Mouse (Mus musculus): Measurements from ENCODE around the gene 4930402K13Rik. TPM values are rescaled to one million over a fixed set of nuclear protein-coding genes. Genes with fewer than 3 reads are reported as not detected.

The 4930402K13Rik gene
- total RNA-seq (2023) = not detected

DNA sequence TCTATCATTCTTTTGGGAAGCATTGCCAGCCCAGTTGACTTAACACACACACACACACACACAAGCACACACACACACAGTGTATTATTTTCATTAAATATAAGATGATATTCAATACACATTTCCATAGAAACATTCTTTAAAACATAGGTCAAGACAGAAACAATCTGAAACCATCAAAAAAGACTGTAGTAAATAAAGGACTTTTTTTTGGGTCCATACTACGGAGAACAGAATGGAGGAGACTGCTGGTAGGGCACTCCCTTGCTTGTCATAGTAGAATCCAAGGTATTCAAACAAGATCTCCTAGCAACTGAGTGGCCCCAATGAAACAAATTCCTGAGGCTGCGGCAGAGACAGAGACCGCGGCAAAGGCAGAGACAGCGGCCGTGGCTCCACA is at the start of gene 4930402K13Rik:
Gene 4930402K13Rik, plus strand, starts transcription at position 301 of the 400 bp plus-strand sequence.

DNA sequence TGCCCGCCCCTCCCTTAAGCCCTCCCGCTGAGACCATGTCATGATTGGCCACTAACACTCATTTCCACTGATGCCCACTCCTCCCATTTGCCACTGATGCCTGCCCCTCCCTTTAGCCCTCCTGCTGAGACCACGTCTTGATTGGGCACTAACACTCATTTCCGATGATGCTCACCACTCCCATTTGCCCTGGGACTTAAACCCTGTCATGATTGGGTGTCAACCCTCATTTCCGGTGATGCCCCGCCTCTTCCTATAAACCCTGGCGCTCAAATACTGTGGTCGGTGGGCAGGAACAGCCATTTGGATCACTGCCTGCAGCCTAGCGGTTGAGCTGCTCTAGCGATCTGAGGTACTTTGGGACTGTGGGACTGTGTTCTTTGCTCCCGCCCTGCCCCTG is 41.6 kb upstream of the 4930402K13Rik start, which contains the start of gene Fthl17f:
Gene Fthl17f, plus strand, starts transcription at position 301 of the 400 bp plus-strand sequence.

Other genes starting within 250 kb of the 4930402K13Rik start
- not detected for gene Gm5751, start 230.3 kb upstream of the 4930402K13Rik start, total RNA-seq (2023)
- gene B630019K06Rik, start 212.2 kb upstream of the 4930402K13Rik start, total RNA-seq (2023) = 2.2 TPM
- gene Fthl17b, start 141.6 kb upstream of the 4930402K13Rik start, total RNA-seq (2023) = not detected
- gene Fthl17c, start 128.0 kb upstream of the 4930402K13Rik start, total RNA-seq (2023) = not detected
- gene Fthl17d, start 117.8 kb upstream of the 4930402K13Rik start, total RNA-seq (2023) = not detected
- not detected for gene Fthl17e, start 71.1 kb upstream of the 4930402K13Rik start, total RNA-seq (2023)
- gene Fthl17f, start 41.5 kb upstream of the 4930402K13Rik start, total RNA-seq (2023) = not detected
- gene Lancl3, start 95.3 kb downstream of the 4930402K13Rik start, total RNA-seq (2023) = not detected
- not detected for gene Gm14862, start 152.3 kb downstream of the 4930402K13Rik start, total RNA-seq (2023)
- 1.1 TPM for gene Xk, start 168.2 kb downstream of the 4930402K13Rik start, total RNA-seq (2023)
- not detected for gene H2al1m, start 179.2 kb downstream of the 4930402K13Rik start, total RNA-seq (2023)
- gene H2al1k, start 246.1 kb downstream of the 4930402K13Rik start, total RNA-seq (2023) = not detected

Measured in CD4-positive naive resting alpha-beta T cell, adult 57 days (primary cell).